Mouse (Mus musculus): ENCODE results near the gene Olfr362.
"Not testable (repeated sequence)": the region's sequence is repeated elsewhere in the genome, so short reads cannot be mapped to it uniquely, and the experiment has no call there.

Gene Olfr362

DNA sequence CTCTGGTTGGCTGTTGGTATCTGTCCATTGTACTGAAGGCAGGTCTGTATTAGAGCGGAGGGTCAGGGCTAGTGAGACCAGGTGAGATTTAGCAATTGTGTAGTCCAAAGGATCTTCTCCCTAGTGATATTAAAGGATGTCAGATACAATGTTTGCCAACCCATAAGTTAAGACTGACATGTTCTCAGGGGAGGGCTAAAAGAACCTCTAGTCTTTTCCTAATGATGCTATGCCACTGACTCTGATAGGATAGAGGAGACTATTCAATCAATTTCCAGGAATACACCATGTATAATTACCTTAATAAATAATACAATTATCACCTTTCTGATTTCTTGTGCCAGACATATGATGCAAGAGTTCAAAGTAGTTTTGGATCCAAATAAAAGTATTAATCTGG, at the start of gene Olfr362:
Gene Olfr362 (minus strand): TSS at position 101 of the 400 bp plus-strand sequence.
- in situ Hi-C loops (cut with MboI; ENCODE audit: low pct_unique_long_range_greater_than_20kb in 1 of 2, low sequenced_read_pairs in 2 of 2, unreplicated experiment in 1 of 2) = no loop called here

- in situ Hi-C loops (cut with MboI; ENCODE audit: low pct_unique_long_range_greater_than_20kb in 1 of 2, low sequenced_read_pairs in 2 of 2, unreplicated experiment in 1 of 2) = no loop called here
These were observed 21.3 kb upstream of the Olfr362 start, which contains the start of gene Olfr364-ps1 for GRCm38 (mm10) chr2:37139022-37139421. Olfr364-ps1 (plus strand) TSS chr2:37139322.

DNA sequence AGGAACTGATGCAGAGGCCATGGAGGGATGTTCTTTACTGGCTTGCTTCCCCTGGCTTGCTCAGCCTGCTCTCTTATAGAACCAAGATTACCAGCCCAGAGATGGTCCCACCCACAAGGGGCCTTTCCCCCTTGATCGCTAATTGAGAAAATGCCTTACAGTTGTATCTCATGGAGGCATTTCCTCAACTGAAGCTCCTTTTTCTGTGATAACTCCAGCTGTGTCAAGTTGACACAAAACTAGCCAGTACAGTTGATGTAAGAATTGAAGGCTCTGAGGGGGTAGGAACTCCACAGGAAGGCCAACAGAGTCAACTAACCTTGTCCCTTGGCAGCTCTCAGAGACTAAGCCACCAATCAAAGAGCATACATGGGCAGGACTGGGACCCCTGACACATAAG, 28.5 kb downstream of the Olfr362 start, which contains the start of gene Olfr361:
Gene Olfr361 (minus strand): TSS at position 101 of the 400 bp plus-strand sequence.
- in situ Hi-C loops (cut with MboI; ENCODE audit: low pct_unique_long_range_greater_than_20kb in 1 of 2, low sequenced_read_pairs in 2 of 2, unreplicated experiment in 1 of 2) = not testable (repeated sequence)

DNA sequence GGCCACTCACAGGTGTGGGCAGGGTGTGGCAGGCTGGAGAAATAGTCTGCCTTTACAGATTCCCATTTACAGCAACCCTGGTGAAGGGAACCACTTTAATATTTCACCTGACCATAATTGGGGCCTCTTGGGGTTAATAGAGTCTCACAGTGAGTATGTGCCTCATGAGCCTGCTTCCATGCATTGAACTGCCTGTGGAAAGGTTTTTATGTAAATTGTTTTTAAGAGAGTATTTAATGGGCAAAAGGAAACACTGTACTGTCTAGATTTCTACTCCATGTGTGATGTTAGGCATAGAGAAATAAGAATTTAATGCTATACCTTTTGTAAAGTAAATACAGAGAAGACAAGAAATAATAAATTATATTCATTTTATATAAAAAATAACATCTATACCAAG, 52.3 kb downstream of the Olfr362 start, which contains the start of gene Olfr360:
Gene Olfr360 (plus strand): TSS at position 301 of the 400 bp plus-strand sequence.
- in situ Hi-C loops (cut with MboI; ENCODE audit: low pct_unique_long_range_greater_than_20kb in 1 of 2, low sequenced_read_pairs in 2 of 2, unreplicated experiment in 1 of 2) = no loop called here

Measured in mouse embryonic stem cell (cell line).